Mouse (Mus musculus) spleen, adult 12 weeks (tissue): Measurements from ENCODE around the gene Zscan4-ps2.
"Not testable (repeated sequence)": the region's sequence is repeated elsewhere in the genome, so short reads cannot be mapped to it uniquely, and the experiment has no call there.

ENCODE experiments used
- DNase-seq: peaks from one replicate; pipeline ENCODE4 v3.0.0; 2022; ENCODE audit warnings: low spot score

Zscan4-ps2 gene

DNA sequence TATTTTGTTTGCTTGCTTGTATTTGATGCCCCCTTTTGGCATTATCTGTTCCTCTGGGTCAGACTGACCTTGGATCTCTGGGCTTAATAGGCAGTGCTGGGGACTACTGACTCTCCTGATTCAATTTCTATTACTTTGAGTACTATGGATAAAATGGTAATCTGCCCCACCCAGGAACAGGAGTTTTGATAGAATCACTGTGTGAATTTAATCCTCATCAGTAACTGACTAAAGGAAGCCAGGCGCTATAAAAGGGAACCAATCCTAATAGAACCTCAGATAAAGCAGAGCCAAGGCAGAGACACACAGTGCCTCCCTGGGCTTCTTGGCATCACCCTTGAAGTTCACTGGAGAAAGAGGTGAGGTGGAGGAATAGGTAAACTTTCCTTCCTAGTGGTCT, at the start of gene Zscan4-ps2:
Gene Zscan4-ps2 (plus strand): TSS at position 301 of the 400 bp plus-strand sequence.
- DNase-seq = not testable (repeated sequence)
